Mouse (Mus musculus): ENCODE results near the gene Apbb2.

Gene Apbb2

DNA sequence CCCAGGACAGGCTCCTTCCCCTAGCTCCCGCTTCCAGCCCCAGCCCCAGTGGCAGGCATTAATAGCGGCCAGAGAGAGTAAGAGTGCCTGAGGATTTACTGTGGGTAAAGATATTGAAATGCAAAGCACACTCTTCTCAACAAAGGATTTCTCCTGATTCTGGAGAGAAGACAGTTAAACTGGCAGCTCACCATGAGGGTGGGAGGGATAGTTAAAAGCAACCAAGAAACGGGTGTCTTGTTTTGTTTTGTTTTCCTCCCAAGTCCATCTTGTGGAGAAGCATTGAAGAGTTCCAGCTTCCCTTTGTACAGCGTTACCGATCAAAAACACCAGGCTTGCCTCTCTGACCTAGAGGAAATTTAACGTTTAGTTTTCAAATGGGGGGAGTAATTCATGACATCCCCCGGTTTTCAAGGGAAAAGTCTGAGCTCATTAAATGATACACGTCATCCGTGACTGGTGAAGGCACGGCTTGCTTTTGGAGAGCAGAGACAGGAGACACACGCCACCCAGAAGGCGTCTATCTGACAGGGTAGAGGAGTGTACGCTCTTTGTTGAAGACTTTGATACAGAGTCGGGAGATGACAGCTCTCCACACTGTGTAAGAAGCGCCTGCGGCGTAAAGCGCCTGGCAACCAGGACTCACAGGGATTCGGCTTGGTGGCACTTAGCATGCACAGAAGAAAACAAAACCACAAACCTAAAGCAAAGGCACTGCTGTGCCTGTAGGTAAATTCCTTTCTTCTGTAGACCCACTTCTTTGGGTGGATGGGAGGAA is 290.4 kb downstream of the Apbb2 start:
- DNase-seq, result peak; percentile 50

DNA sequence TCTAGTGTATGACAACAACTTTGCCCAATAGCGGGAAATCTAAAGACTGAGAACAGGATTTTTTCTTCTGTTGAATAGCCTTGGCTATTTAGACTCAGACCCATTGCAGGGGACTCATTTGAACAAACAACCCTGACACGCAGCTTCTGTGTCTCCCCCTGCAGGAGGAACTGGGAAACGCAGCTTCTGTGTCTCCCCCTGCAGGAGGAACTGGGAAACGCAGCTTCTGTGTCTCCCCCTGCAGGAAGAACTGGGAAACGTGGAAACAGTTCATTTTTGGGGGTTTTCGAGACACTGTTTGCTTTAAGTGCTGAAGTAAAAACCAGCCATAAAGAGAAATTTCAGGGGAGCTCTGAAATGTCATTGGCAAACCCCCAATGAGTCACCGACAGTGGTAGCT is 292.2 kb downstream of the Apbb2 start:
- no peak for DNase-seq

DNA sequence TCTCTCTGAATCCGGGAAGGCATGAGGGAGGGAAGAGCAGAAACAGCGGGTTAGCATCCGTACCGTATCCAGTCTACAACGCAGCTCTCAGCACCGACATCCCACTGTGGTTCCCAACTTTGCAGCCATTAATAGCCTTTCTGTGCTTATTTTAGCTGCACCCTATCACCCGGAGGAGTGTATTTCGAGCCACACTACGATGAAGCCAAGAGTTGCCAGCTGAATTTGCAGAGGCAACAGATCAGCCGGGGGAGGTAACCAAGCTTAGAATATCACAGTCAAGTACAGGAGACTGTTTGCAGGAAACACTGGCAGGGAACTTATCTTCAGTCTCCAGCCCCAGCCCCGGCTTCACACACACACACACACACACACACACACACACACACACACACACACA is 295.0 kb downstream of the Apbb2 start:
- no peak for DNase-seq

DNA sequence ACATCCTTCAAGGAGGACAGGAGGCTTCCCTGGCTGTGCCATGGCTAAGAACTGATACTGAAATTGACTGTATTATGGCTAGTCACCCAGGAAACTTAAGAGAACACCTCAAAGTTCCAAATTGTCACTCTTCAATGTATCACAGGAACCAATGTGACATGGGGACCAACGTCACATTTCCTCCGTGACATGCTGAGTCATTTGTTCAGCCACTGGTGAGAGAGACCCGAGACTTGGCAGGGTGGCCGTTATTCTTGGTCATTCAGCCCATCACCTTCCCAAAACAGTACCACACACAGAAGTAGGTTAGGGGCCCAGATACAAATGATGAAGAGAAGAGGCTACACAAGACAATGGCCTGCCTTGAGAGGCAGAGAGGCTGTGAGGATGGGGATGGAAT is 295.5 kb downstream of the Apbb2 start:
- no peak for DNase-seq

- no peak for DNase-seq
These were observed 298.7 kb downstream of the Apbb2 start for GRCm38 (mm10) chr5:66319827-66320404.

DNA sequence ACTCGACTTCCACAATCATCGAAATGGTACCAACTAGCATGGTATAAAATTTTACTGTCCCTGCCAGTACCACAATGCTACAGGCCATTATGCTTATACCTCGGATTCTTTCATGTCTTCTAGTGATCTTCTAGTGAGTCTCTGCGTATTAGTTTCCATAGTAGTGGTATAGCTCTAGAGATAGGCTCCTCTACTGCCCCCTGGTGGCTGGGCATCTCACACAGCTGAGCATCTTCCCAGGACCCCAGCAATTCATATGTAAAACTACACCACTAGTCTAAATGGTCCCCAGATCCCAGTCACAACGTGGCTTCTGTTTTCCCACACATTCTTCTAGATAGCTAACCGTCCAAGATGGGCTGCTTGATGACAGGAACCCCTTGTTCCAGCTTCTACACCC is 299.2 kb downstream of the Apbb2 start:
- peak; percentile 46 for DNase-seq

- no peak for DNase-seq
These were observed 302.8 kb downstream of the Apbb2 start for GRCm38 (mm10) chr5:66315791-66316190.

- DNase-seq, result no peak
These were observed 307.8 kb downstream of the Apbb2 start for GRCm38 (mm10) chr5:66310806-66311205.

GRCm38 (mm10) chr5:66310328-66310727 is 308.3 kb downstream of the Apbb2 start:
- DNase-seq, result no peak

- no peak for DNase-seq
These were observed 313.1 kb downstream of the Apbb2 start for GRCm38 (mm10) chr5:66305511-66305910.

- no peak for DNase-seq
These were observed 314.1 kb downstream of the Apbb2 start for GRCm38 (mm10) chr5:66304300-66305067.

DNA sequence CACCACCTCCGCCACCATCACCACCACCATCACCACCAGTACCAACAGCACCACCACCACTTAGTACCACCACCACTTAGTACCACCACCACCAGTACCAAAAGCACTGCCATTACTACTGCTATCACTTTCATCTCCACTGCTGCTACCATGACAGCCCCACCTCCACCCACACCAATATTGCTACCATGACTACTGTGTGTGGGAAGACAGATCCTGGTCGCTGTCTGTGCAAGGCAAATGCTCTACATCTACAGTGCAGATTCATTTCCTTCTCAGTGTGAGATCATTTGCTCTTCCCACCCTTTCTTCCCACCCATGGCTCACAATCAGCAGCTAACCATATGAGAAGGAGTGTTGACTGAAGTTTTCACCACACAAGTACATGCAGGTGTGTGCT is 315.7 kb downstream of the Apbb2 start:
- DNase-seq, result no peak

GRCm38 (mm10) chr5:66302085-66302815 is 316.3 kb downstream of the Apbb2 start:
- DNase-seq, result no peak

- DNase-seq, result no peak
These were observed 318.0 kb downstream of the Apbb2 start for GRCm38 (mm10) chr5:66300576-66300975.

DNA sequence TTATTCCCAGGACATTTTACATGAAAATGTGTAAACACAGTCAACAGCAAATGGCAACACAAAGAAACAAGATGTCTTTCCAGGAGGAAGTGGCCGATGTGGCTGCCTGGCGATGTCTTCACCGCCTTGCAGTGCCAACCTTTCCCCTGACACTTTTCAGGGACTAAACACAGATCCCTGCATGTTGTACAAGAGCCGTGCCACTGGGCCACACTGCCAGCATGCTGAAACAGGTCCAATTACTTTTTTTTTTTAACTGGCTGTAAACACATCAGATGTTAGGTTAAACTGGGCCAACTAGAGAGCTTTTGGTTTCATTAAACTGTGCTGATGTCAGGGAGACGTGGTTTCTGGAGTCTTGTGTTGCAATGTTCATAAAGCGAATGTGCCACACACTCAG is 319.7 kb downstream of the Apbb2 start:
- DNase-seq, result no peak

GRCm38 (mm10) chr5:66296116-66296515 is 322.5 kb downstream of the Apbb2 start:
- DNase-seq, result no peak

GRCm38 (mm10) chr5:66294952-66295351 is 323.6 kb downstream of the Apbb2 start:
- no peak for DNase-seq

DNA sequence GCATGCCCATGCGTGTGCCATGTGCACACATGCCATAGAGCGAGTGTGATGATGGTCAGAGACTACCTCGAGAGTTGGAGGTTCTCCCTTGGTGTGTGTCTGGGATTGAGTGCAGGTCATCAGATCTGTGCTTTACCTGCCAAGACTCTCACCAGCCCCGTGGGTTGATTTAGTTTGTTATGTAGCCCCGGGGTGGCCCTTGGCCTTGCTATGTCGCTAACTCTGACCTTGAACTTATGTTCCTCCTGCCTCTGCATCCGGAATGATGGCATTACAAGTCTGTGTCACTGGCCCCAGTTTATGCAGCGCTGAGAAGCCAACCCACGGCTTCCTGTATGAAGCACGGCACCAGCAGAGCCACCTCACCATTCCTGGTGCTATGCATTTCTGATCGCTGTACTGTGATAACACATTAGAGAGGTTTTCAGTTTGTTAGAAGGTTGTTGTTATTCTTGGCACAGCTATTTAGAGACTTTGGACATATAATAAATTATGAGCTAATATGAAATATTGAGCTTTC is 324.4 kb downstream of the Apbb2 start:
- no peak for DNase-seq

- DNase-seq, result no peak
These were observed 337.8 kb downstream of the Apbb2 start for GRCm38 (mm10) chr5:66280742-66281141.

GRCm38 (mm10) chr5:66279650-66280049 is 338.9 kb downstream of the Apbb2 start:
- no peak for DNase-seq

DNA sequence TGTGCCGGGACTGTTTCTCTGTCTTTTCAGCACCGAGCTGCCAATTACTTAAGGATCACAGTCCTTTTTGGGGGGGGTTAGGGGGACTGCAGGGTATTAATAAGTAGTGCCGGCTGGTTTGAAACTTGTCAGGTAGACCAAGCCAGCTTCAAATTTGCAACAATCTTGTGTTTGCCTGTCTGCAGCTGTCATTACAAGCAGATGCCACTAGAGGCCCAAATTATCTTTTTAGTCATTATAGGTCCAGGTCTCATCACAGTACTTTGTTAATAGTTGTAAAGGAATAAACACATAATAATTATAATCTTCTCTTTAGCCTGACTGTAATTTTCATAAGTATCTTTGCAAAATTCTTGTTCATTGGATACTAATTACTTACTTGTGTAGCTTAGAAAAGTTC is 344.2 kb downstream of the Apbb2 start:
- peak; percentile 21 for DNase-seq

DNA sequence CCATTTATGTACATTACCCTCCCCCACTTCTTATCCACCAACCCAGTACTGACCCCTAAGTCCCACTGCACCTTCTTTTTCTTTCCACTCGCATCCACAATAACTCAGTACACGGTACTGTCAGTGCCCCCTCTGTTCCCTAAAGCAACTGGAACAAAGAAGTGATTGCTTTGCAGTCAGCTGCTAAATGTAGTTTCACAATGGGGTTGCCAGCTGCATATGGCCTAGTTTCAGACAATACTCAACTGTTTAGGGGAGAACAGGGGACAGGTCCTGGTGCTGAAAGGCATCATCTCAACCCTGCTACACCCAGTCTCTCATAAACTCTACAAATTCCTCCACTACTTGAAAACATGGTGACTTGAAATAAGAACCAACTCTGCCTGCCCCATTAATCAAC is 347.4 kb downstream of the Apbb2 start:
- peak; percentile 83 for DNase-seq

DNA sequence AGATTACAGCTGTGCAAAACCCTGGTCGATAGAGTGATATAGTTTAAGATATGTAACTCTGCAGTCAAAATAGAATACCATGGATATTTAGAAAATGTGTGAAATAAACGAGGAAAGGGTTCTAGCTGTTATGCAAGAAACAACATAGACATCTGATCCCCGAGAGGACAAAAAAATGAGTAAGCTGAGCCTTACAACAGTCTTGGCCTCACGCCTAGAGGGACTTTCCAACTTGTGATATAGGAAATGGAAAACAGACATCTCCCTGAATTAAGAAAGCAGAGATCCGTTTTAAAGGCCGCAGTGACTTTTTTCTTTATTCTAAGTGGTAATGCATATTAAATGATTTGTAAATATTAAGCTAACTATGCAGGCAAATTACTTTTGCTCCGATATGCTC is 349.0 kb downstream of the Apbb2 start:
- no peak for DNase-seq

All from retina, postnatal 1 day (tissue).